In genomic region chr2:107376891-107377290, GRCm38 (mm10) we compare ENCODE assay signal across 15 mouse cellular contexts.
DNase-seq lines count a peak whose midpoint lies in the region.
"Had no signal": no experiment of that assay in that cellular context is flagged by ENCODE, and none has a peak within 500 bp of the region (broad histone marks: within the 10 kb centered on the region; RNA-seq: fewer than 3 reads in every experiment).

No protein-coding gene starts in this region.

- intact Hi-C loops in gastrocnemius, postnatal 14 days (cut with DNase I; ENCODE audit: low total_unique reads): no loop called here

- peak; percentile 30 to 76 for DNase-seq in layer of hippocampus, adult 18-20 months (ENCODE audit: low spot score in 2 of 2)
- DNase-seq in layer of hippocampus, postnatal 25 days (ENCODE audit: extremely low spot score in 1 of 2, low spot score in 1 of 2): no peak
- DNase-seq in right cerebral cortex, adult 2 months (ENCODE audit: low spot score in 2 of 2): peak; percentile 30 to 40
- no peak for DNase-seq in right cerebral cortex, postnatal 14 days
- DNase-seq in layer of hippocampus, adult 9-11 months: peak; percentile 76
- DNase-seq in gastrocnemius, postnatal 14 days: no peak
- DNase-seq in embryo, embryonic 10.5 days (ENCODE audit: low spot score): no peak
- DNase-seq: adrenal gland, adult 2 months; adrenal gland, postnatal 14 days; cerebellum, adult 11-12 months; cerebellum, adult 8-10 months; cerebellum, postnatal 10 days; forebrain, postnatal 0 days; gastrocnemius, postnatal 10 days; heart, adult 11 months had no signal

Comparison
In these comparisons a context has a peak if more than half of its experiments do, and no peak if none do; other contexts are left out.
1. DNase-seq: peak in layer of hippocampus, adult 18-20 months (2 of 2), right cerebral cortex, adult 2 months (2 of 2) and layer of hippocampus, adult 9-11 months (single experiment); none in layer of hippocampus, postnatal 25 days (0 of 2), right cerebral cortex, postnatal 14 days (single experiment), gastrocnemius, postnatal 14 days (single experiment) and embryo, embryonic 10.5 days (single experiment).